Mouse (Mus musculus) urinary bladder, adult 2 months (tissue): Measurements from ENCODE around the gene Cwc25. TPM values are rescaled to one million over a fixed set of nuclear protein-coding genes. Genes with fewer than 3 reads are reported as not detected.
"Not testable (repeated sequence)": the region's sequence is repeated elsewhere in the genome, so short reads cannot be mapped to it uniquely, and the experiment has no call there.

Experiments
- DNase-seq: peaks from one replicate; pipeline ENCODE4 v3.0.0; 2022; ENCODE audit warnings: low spot score
- polyA plus RNA-seq: library from polyadenylated mRNA; depleted of rRNA; stranded (reverse); fragments of >200 nt; gene quantifications from 2 replicates; pipeline ENCODE4 v1.2.3, GENCODE M21; 2012

Cwc25 gene
- polyA plus RNA-seq, 1 experiment = 16.6 TPM

- DNase-seq = no peak
Measured at GRCm38 (mm10) chr11:97775808-97776496, 9.6 kb upstream of the Cwc25 start, which contains the start of gene 1700001P01Rik. Gene 1700001P01Rik (minus strand): TSS chr11:97775918.

DNA sequence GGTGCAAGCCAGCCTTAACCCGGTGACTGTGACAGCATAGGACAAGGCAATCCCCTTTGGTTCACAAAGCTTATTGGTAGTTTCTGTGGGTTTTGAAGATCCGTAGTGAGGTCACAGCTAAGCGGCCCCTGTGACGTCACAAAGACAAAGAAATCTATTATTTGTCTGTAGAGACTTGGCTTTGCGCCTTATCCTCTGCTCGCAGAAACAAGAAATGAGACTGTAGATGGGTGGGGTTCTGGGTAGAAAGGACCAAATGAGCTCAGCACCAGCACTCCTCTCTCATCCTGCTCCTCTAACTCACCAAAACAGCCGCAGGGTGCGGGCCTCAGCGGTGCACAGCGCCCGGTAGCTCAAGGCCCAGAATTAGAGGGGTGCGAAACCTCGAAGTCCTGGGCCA lies 8.8 kb upstream of the Cwc25 start:
- no peak for DNase-seq

DNA sequence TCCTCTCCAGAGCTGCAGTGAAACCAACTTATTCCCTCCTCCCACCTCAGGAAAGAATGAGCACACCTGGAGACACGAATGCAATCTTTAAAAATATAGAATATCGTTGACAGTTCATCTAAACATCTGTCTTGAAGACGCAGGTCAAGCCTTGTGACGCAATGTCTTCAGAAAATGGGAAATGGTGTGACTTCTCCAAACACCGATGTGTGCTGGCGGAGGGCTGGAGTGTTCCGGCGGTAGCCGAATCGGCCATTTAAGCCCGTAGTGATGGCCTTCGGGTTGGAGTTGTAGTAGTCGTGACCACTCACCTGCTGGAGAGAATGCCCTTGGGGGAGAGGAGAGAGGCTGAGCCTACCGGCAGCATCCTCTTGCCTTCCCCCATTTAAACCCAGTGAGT lies 5.1 kb upstream of the Cwc25 start:
- DNase-seq = no peak

DNA sequence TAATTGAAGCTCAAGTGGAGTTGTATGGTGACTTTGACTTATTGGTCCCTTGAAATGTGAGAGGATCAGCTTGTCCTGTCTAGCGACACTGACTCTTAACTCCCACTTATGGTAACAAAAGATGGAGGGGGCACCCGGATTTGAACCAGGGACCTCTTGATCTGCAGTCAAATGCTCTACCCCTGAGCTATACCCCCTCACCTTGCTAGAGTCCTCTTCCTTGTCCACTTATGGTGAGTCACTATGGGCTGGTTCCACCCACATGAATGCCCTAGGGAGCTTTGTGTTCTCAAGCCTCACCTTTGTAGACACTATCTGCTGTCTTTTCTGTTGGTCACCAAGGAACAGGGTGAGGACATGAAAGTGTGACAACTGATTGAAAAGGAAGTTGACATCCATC lies 3.3 kb upstream of the Cwc25 start:
- peak; percentile 54 for DNase-seq

- DNase-seq = no peak
Measured at GRCm38 (mm10) chr11:97761638-97762037, 4.7 kb downstream of the Cwc25 start.

DNA sequence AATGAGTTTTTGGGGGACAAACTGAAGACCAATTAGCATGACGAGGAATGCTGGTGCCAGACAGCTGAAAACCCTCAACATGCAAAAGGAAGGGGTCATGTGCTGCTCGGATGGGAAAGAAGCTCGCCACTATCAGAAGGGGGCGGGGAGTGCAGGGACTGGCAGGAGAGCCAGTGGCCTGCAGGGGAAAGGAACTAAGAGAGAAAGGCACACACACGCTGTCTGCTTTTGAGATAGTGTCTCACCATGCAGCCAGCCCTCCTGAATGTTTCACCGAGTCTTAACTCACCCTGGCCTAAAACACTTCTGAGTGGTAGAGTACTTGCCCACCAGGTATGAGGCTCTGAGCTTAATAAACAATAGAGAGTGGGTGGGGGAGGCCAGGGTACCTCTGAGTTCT lies 7.4 kb downstream of the Cwc25 start:
- DNase-seq = no peak

DNA sequence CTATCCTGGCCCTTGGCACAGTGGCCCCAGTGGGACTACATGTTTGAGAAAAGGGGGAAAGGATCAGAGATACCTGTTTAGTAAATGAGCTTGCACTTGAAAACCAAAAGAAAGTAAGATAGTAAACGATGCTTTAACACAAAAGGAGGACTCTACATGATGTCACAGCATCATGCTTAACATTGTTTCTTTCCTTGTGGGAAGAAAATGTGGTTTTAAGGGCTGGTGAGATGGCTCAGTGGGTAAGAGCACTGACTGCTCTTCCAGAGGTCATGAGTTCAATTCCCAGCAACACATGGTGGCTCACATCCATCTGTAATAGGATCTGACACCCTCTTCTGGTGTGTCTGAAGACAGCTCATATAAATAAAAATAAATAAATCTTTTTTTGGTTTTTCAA lies 8.2 kb downstream of the Cwc25 start:
- no peak for DNase-seq

DNA sequence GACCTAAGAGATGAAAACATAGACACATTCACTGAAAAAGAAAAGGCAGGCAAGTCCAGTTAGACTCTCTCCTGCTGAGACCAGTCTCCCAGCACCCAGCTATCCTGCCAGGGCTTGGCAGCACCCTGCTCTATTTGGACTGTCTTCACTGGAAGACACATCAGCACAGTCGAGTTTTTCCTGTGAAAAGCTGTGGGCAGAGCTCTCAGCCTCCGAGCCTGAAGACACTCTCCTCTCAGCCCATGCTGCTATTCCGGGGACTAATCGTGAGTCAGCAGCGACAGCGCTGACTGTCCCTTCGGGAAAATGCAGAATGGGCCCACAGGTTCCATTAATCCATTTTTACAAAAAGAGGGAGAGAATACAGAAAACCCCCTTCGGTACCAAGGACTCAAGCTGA lies 13.1 kb downstream of the Cwc25 start:
- DNase-seq = no peak

DNA sequence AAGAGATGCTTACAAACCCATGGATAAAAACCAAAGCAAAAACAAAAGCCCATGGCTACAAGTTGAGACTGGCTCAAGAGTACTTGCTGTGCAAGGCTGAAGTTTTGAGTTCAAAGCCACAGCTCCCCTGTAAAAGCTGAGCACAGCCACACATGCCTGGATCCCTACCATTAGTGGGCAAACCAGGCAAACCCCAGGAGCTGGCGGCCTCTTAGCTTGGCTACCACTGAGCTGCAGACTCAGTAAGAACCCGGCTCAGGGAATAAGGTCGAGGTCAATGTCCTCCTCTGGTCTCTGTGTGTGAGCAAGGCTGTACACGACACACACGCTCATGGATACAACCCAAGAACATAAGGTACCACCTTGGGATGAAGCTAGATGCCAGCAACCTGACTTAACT lies 17.9 kb downstream of the Cwc25 start:
- no peak for DNase-seq

- DNase-seq = no peak
Measured at GRCm38 (mm10) chr11:97747773-97748172, 18.6 kb downstream of the Cwc25 start.

- no peak for DNase-seq
Measured at GRCm38 (mm10) chr11:97745331-97745721, 21.0 kb downstream of the Cwc25 start.

GRCm38 (mm10) chr11:97744718-97745330 lies 21.5 kb downstream of the Cwc25 start:
- peak; percentile 98 for DNase-seq

DNA sequence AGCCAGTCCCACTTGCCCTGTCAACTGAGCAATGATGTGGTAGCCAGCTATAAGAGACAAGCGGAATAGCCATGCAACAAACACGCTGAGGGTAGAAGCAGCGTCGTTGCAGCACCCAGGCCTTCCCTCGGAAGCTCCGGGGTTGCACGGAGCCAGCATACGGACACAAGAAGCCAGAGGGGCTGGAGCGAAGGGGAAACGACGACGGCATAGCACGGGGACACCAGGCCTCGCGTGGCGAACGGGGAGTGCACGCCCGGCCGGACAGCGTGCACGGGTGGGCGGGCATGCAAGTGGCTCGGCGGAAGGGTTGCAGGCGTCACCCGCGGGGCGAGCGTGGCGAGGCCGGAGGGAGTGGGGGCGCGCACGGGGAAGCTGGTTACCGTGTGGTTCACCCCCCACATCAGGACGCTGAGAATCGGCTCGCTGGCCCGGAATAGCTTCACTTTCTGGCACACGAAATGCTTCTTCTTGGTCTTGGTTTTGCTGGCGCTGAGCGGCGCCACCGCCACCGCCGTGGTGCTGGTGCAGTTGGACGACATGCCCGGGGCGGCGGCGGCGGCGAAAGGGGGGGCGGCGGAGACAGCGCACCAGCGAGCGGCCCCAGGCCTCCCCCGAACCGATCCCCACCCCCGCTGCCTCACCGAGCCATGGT lies 22.2 kb downstream of the Cwc25 start, which contains the start of gene Pip4k2b:
Gene Pip4k2b (minus strand): TSS at position 642 of the 655 bp plus-strand sequence.
- no peak for DNase-seq

DNA sequence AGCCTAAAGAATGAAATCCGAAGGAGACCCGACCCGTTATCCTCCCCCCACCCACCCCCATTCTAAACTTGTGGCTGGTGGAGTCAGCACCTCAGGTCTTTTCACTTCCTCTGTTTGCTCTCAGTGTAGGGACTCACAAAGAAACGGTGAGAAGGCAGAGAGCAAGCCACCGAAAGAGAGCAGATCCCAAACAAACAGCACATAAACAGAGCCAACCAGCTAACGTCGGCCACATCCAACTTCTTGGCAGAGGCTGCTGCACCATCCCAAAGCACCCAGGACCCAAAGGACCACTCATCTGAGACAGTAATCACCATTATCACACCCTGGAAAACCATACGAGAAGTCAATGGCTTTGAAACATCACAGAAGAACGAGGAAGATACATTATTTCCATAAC lies 22.9 kb downstream of the Cwc25 start:
- DNase-seq = no peak

DNA sequence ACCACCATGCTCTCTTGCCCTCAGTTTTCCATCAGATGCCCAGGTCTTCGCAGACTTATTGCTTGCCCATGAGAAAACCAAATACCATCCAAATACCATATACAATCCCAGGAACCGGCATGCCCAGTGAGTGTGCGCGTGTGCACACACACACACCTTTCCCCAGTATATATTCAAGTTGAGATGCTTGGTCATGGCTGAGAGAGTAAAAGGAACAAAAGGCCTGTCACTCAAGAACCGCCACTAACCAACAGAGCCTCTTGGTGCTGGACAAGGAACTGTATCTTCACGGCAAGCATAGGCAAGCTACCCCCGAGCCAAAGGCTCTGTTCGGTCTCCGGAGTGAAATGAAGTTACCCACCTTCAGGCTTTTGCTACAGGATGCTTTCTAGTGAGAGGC lies 23.8 kb downstream of the Cwc25 start:
- DNase-seq = no peak

DNA sequence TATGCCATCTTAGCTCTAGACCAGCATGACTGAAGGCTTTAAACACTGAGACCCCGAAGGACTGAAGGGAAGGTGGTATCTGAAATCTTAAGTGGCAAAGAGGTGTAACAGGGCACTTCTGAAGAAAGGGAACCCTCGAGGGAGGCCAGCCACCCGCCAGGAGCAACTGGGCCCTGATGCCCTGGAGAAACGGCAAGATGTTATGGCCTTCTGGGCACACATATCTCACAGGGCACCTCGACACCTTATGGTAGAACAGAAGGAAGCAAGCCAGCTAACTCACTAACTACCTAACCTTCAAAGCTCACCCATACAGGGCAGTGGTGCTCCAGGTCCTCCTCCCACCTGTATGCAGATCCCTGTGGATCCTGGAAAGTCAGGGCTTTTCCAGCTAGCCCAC lies 24.2 kb downstream of the Cwc25 start:
- no peak for DNase-seq

- DNase-seq = no peak
Measured at GRCm38 (mm10) chr11:97740190-97740589, 26.2 kb downstream of the Cwc25 start.

GRCm38 (mm10) chr11:97739155-97739554 lies 27.2 kb downstream of the Cwc25 start:
- no peak for DNase-seq

DNA sequence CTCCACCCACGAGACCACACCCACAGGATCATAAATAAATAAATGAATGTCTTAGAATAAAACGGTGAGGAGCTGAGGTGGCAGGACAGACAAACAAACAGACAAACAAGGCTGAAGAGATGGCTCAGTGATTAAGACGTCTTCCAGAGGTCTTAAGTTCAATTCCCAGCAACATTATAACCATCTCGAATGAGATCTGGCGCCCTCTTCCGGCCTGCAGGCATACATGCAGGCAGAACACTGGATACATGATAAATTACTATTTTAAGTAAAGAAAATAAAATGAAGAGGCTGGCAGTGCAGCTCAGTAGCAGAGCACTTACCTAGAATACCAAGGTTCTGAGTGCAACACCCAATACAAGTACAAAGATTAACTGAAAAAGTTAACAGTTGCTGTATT lies 27.7 kb downstream of the Cwc25 start:
- no peak for DNase-seq

DNA sequence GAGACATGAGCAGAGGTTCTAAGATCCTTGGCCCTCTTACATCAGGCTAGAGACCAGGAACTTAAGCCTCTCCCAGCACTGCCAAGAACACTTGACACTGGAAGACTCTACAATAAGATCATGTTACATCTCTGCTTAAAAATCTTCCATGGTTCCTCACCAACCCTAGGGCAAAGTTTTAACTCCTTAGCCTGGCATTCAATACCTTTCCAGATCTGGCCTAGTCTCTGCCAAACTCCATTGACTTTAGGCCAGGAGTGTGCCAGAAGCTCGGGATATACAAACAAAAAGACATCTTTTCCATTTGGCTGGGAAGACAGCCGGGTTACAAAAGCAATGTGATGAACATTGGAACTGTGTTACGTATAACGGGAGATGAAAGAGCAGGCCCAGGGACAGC lies 28.8 kb downstream of the Cwc25 start:
- DNase-seq = no peak

DNA sequence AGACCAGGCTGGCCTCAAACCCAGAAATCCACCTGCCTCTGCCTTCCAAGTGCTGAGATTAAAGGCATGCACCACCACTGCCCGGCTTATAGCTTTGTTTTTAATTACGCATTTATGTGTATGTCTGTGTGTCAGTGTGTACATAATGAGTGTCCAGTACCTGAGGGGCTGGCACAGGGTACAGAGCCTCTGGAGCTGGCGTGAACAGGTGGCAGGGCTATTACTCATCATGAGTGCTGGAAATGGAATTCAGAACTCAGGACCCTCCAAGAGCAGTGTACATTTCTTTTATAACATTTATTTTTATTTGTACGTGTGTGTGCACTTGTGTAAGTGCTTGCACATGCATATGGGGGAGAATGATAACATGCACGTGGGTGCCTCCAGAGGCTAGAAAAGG lies 29.7 kb downstream of the Cwc25 start:
- DNase-seq = no peak

DNA sequence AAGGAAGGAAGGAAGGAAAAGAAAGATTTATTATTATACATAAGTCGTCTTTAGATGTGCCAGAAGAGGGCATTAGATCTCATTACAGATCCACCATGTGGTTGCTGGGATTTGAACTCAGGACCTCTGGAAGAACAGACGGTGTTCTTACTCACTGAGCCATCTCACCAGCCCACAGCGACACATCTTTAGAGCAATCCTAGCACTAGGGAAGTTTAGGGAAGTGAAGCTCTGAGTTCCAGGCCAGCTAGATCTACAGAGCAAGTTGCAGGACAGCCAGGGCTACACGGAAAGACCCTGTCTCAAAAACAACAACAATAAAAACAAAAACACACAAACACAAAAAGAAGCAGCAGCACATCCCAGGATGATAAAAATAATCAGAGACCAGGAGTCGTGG lies 31.5 kb downstream of the Cwc25 start:
- not testable (repeated sequence) for DNase-seq

GRCm38 (mm10) chr11:97733689-97734088 lies 32.7 kb downstream of the Cwc25 start:
- DNase-seq = no peak
